Mouse (Mus musculus) liver, postnatal 0 days (tissue): Measurements from ENCODE around the gene Nmi. TPM values are rescaled to one million over a fixed set of nuclear protein-coding genes. Genes with fewer than 3 reads are reported as not detected.

Experiments used
- ATAC-seq: fragments of 200-750 bp; cut with Nextera tagmentation; 2 replicates; pipeline ENCODE4 v1.8.0; 2017; ENCODE audit warnings: mild to moderate bottlenecking, moderate library complexity
- DNase-seq: peaks from one replicate; pipeline ENCODE4 v3.0.0-alpha.2; 2016
- H3K27ac ChIP-seq: fragments of 300-500 bp; sonication (generic); 2 replicates; pipeline ENCODE4 v1.5.1; 2014; ENCODE audit warnings: antibody characterized with exemption, moderate library complexity, mild to moderate bottlenecking, low read depth
- H3K27me3 ChIP-seq: fragments of 300-500 bp; sonication (generic); 2 replicates; pipeline ENCODE4 v1.6.1; 2014; ENCODE audit warnings: low read length, control low read depth, mixed read lengths; ENCODE audit not compliant: insufficient read depth
- H3K36me3 ChIP-seq: fragments of 300-500 bp; sonication (generic); replicated peaks from 2 replicates; pipeline ENCODE4 v1.6.1; 2014; ENCODE audit warnings: mild to moderate bottlenecking, control low read depth, low read length, moderate library complexity, mixed read lengths; ENCODE audit not compliant: insufficient read depth
- H3K4me1 ChIP-seq: fragments of 300-500 bp; sonication (generic); 2 replicates; pipeline ENCODE4 v1.6.1; 2014; ENCODE audit warnings: antibody characterized with exemption, mild to moderate bottlenecking, control low read depth; ENCODE audit not compliant: insufficient read depth
- H3K4me2 ChIP-seq: fragments of 300-500 bp; sonication (generic); 2 replicates; pipeline ENCODE4 v1.6.1; 2014; ENCODE audit warnings: low read depth, mild to moderate bottlenecking, low read length, moderate library complexity, mixed read lengths
- H3K4me3 ChIP-seq: fragments of 300-500 bp; sonication (generic); 2 replicates; pipeline ENCODE4 v1.5.1; 2014; ENCODE audit warnings: low read depth, low read length
- H3K9ac ChIP-seq: fragments of 300-500 bp; sonication (generic); replicated peaks from 2 replicates; pipeline ENCODE4 v1.6.1; 2014; ENCODE audit warnings: mild to moderate bottlenecking, moderate library complexity
- H3K9me3 ChIP-seq: fragments of 300-500 bp; sonication (generic); 2 replicates; pipeline ENCODE4 v1.6.1; 2016; ENCODE audit warnings: mild to moderate bottlenecking, control low read depth, low read length, mixed read lengths
- CTCF ChIP-seq: sonication (generic); IDR thresholded peaks from 2 replicates; pipeline ENCODE4 v1.5.1; 2016; ENCODE audit warnings: antibody characterized with exemption, low read depth
- EP300 ChIP-seq: IDR thresholded peaks from 2 replicates; pipeline ENCODE4 v1.6.1; 2016; ENCODE audit warnings: antibody characterized with exemption, low read depth, mild to moderate bottlenecking
- WGBS: fragments of 180-500 bp; shearing (Covaris S2); extraction: QIAGEN DNeasy Blood & Tissue Kit; methylation state at CpG from one replicate; pipeline ENCODE4 v1.1.7; 2014; ENCODE audit not compliant: insufficient replicate concordance; 5-methylcytosine and 5-hydroxymethylcytosine counted together
- polyA plus RNA-seq: library from polyadenylated mRNA; unstranded; fragments of >200 nt; fragmentation: Nextera tagmentation; extraction: Ambion mirVana; gene quantifications from 2 replicates; pipeline ENCODE4 v1.2.1, GENCODE M21; 2015

The Nmi gene
- polyA plus RNA-seq, 1 experiment from 2014 or later: 23.0 TPM

- Histone ChIP-seq H3K27me3 (no peaks in the 10 kb centered on the region), H3K4me1 (no peaks in the 10 kb centered on the region), H3K9ac (no peak overlapping the region), H3K4me2 (peak overlapping the region; percentile 54), H3K9me3 (peaks cover 3% of the 10 kb centered on the region; the same call in 1 of the 2 replicates), H3K27ac (0 out of 2 replicates have a peak overlapping the region, but pooled peaks have one; percentile 7), H3K4me3 (peak overlapping the region; percentile 14; the same call in 1 of the 2 replicates), H3K36me3 (no peaks in the 10 kb centered on the region)
- DNase-seq (peak; percentile 15), ATAC-seq (no peak)
- 23% methylated on average over 11 of the region's 11 CpGs for WGBS
- TF ChIP-seq EP300 (no peak), CTCF (no peak)
Observed at GRCm38 (mm10) chr2:51981630-51982029, 8.3 kb upstream of the Nmi start.

- peak; percentile 91 for ATAC-seq
- Histone ChIP-seq H3K9ac (peak overlapping the region; percentile 82), H3K9me3 (no peaks in the 10 kb centered on the region), H3K36me3 (no peaks in the 10 kb centered on the region), H3K4me3 (peak overlapping the region; percentile 69), H3K4me1 (peaks cover 7% of the 10 kb centered on the region), H3K4me2 (peak overlapping the region; percentile 65), H3K27me3 (no peaks in the 10 kb centered on the region), H3K27ac (peak overlapping the region; percentile 95)
- peak; percentile 75 for DNase-seq
- WGBS: 4% methylated on average over 40 of the region's 40 CpGs
- TF ChIP-seq CTCF (no peak), EP300 (no peak)
Observed at GRCm38 (mm10) chr2:51972641-51973409, 469 bp downstream of the Nmi start.

GRCm38 (mm10) chr2:51972142-51972541, 1.2 kb downstream of the Nmi start:
- WGBS: 8% methylated on average over 5 of the region's 5 CpGs
- Histone ChIP-seq H3K9me3 (no peaks in the 10 kb centered on the region), H3K4me1 (peaks cover 7% of the 10 kb centered on the region), H3K36me3 (no peaks in the 10 kb centered on the region), H3K4me2 (peak overlapping the region; percentile 65), H3K27ac (peak overlapping the region; percentile 95), H3K27me3 (no peaks in the 10 kb centered on the region), H3K9ac (peak overlapping the region; percentile 82), H3K4me3 (peak overlapping the region; percentile 69)
- no peak for TF ChIP-seq CTCF
- no peak for TF ChIP-seq EP300
- DNase-seq (peak; percentile 44), ATAC-seq (peak; percentile 70)

GRCm38 (mm10) chr2:51970897-51971296, 2.4 kb downstream of the Nmi start:
- no peak overlapping the region for H3K4me3 ChIP-seq
- H3K4me2 ChIP-seq: no peak overlapping the region
- no peak overlapping the region for H3K27ac ChIP-seq
- peaks cover 7% of the 10 kb centered on the region for H3K4me1 ChIP-seq
- WGBS: 96% methylated on average over 4 of the region's 4 CpGs
- ATAC-seq: no peak
- H3K27me3 ChIP-seq: no peaks in the 10 kb centered on the region
- H3K36me3 ChIP-seq: no peaks in the 10 kb centered on the region
- DNase-seq: no peak
- H3K9ac ChIP-seq: no peak overlapping the region
- H3K9me3 ChIP-seq: no peaks in the 10 kb centered on the region
- TF ChIP-seq EP300 (no peak), CTCF (no peak)

- no peak overlapping the region for H3K4me3 ChIP-seq
- WGBS: 71% methylated on average over 3 of the region's 3 CpGs
- no peaks in the 10 kb centered on the region for H3K36me3 ChIP-seq
- no peak overlapping the region for H3K27ac ChIP-seq
- no peaks in the 10 kb centered on the region for H3K4me1 ChIP-seq
- TF ChIP-seq EP300 (no peak), CTCF (no peak)
- H3K4me2 ChIP-seq: no peak overlapping the region
- H3K27me3 ChIP-seq: no peaks in the 10 kb centered on the region
- no peak overlapping the region for H3K9ac ChIP-seq
- no peak for ATAC-seq
- DNase-seq: no peak
- H3K9me3 ChIP-seq: no peaks in the 10 kb centered on the region
Observed at GRCm38 (mm10) chr2:51967288-51967687, 6.0 kb downstream of the Nmi start.

GRCm38 (mm10) chr2:51953648-51954204, 19.6 kb downstream of the Nmi start:
- no peak for TF ChIP-seq CTCF
- TF ChIP-seq EP300: no peak
- H3K4me1 ChIP-seq: no peaks in the 10 kb centered on the region

More at GRCm38 (mm10) chr2:51953648-51954204, 19.6 kb downstream of the Nmi start:
- no peak overlapping the region for H3K4me2 ChIP-seq
- no peak overlapping the region for H3K4me3 ChIP-seq
- H3K36me3 ChIP-seq: peaks cover 13% of the 10 kb centered on the region
- WGBS: 63% methylated on average over 7 of the region's 7 CpGs
- no peak for ATAC-seq
- no peak for DNase-seq
- no peak overlapping the region for H3K27ac ChIP-seq
- no peaks in the 10 kb centered on the region for H3K9me3 ChIP-seq
- H3K27me3 ChIP-seq: no peaks in the 10 kb centered on the region
- H3K9ac ChIP-seq: no peak overlapping the region
